Mouse (Mus musculus): Measurements from ENCODE around the gene Eml4. TPM values are rescaled to one million over a fixed set of nuclear protein-coding genes. Genes with fewer than 3 reads are reported as not detected.

The Eml4 gene
- polyA plus RNA-seq, 1 experiment from 2014 or later, result 52.6 TPM

DNA sequence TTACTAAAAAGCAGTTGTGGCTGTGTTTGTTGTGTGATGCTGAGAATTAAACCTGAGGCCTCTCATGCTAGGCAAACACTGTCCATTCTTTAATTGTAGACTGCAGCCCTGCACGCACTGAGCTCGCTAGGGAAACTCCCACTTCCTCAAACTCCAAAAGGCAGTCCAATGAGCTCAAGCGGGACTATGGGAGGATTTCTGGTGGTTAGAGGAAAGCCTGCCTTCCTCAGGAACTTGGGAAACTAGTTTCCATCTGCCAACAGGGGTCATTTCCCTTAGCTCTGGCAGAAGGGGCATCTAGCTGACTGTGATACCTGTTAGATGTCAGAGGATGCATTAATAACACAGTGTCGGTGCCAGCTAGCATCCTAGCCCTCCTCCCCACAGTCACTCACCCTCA lies 79.9 kb downstream of the Eml4 start:
- no peaks in the 10 kb centered on the region for H3K9me3 ChIP-seq
- no peak overlapping the region for H3K27ac ChIP-seq
- 88% methylated on average over 4 of the region's 4 CpGs for WGBS
- ATAC-seq (ENCODE audit: low FRiP score, low read depth), result no peak
- H3K36me3 ChIP-seq, result 0 out of 2 replicates have a peak, but pooled peaks cover 4% of the 10 kb centered on the region
- H3K4me2 ChIP-seq (replicated peaks), result no peak overlapping the region
- H3K4me1 ChIP-seq, result no peaks in the 10 kb centered on the region
- H3K27me3 ChIP-seq (replicated peaks), result no peaks in the 10 kb centered on the region
- H3K9ac ChIP-seq, result no peak overlapping the region
- no peak overlapping the region for H3K4me3 ChIP-seq

DNA sequence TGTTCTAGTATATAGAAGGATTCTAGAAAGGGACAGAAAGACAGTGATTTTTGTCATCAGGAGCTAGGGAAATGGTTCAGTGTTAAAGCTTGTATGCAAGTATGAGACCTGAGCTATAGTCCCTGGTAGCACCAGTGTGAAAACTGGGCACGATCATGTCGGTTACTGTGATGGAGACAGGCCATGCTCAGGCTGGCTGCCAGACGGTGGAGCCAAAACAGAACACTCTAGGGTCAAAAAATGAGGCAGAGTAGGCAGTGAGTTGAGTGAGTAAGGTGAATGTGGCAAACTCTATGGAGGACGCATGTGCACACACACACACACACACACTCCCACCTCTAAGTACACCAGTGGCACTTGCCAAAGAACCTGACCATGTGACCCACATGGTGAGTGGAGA lies 92.7 kb downstream of the Eml4 start:
- H3K9me3 ChIP-seq, result no peaks in the 10 kb centered on the region
- no peak overlapping the region for H3K9ac ChIP-seq
- no peak overlapping the region for H3K27ac ChIP-seq
- no peaks in the 10 kb centered on the region for H3K4me1 ChIP-seq
- no peaks in the 10 kb centered on the region for H3K27me3 ChIP-seq (replicated peaks)
- no peak overlapping the region for H3K4me2 ChIP-seq (replicated peaks)
- no peak for ATAC-seq (ENCODE audit: low FRiP score, low read depth)
- no peak overlapping the region for H3K4me3 ChIP-seq
- peaks cover 18% of the 10 kb centered on the region for H3K36me3 ChIP-seq
- 90% methylated on average over 4 of the region's 4 CpGs for WGBS

DNA sequence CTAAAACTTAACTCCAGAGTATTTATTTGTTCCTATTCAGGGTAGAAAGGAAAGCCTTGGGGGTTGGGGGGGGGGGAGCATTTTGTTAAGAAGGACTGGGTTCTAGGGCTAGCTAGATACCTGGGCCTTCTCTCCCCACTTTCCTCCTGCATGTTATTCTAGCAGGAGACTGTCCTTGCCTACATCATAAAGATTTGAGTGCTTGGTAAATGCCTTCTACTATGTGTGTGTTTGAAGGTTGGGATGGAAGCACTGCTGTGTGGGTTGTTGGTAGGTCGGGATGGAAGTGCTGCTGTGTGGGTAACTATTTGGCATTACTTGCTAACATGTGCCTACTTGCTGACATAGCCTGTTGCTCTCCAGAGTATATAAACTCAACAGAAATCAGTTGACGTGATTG lies 98.9 kb downstream of the Eml4 start:
- no peaks in the 10 kb centered on the region for H3K4me1 ChIP-seq
- H3K9ac ChIP-seq, result no peak overlapping the region
- no peak for ATAC-seq (ENCODE audit: low FRiP score, low read depth)
- H3K4me2 ChIP-seq (replicated peaks), result no peak overlapping the region
- H3K27me3 ChIP-seq (replicated peaks), result no peaks in the 10 kb centered on the region
- H3K4me3 ChIP-seq, result no peak overlapping the region
- H3K27ac ChIP-seq, result no peak overlapping the region
- H3K9me3 ChIP-seq, result no peaks in the 10 kb centered on the region
- peaks cover 41% of the 10 kb centered on the region for H3K36me3 ChIP-seq
- 73% methylated on average over 2 of the region's 2 CpGs for WGBS

DNA sequence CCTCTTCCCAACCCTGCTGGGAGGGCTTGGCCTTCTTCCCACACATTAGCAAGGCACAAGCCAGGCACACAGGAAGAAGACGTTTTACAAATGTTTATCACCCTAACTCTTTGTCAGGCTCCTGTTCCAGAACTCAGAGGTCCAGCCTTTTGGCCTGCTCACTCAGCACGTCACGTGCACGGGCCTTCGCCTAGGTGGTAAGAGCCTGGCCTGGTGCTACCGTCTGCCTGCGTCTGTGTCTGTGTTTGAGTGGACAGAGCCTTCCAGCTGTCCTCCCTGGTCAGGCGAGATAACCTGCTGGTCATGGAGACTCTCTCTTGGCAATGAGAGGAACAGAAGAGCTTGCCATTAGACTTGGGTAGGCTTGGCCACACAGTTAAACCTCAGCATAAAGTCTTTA lies 100.6 kb downstream of the Eml4 start:
- Histone ChIP-seq H3K9me3 (no peaks in the 10 kb centered on the region), H3K4me3 (no peak overlapping the region), H3K9ac (no peak overlapping the region), H3K4me1 (no peaks in the 10 kb centered on the region), H3K36me3 (peaks cover 54% of the 10 kb centered on the region), H3K27ac (no peak overlapping the region), H3K4me2 (replicated peaks) (no peak overlapping the region), H3K27me3 (replicated peaks) (no peaks in the 10 kb centered on the region)
- WGBS, result 90% methylated on average over 8 of the region's 8 CpGs
- no peak for ATAC-seq (ENCODE audit: low FRiP score, low read depth)

DNA sequence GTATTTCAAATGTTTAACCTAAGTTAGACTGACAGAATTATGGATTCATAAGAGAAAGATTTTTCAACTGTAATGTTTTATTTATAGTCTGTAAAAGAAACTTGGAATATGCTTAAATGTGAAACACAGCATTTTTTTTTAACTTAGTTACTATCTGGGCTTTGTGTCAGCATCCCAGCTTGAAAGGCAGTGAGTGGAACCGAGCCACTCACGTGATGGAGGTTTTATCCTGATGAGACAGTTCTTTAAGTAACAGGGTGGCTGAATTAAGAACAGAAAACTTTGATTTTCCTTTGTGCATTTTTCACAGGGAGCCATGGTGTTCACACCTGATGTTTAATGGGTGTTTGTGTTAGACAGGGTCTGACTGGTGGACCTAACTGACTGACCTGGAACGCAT lies 101.1 kb downstream of the Eml4 start:
- Histone ChIP-seq H3K9me3 (no peaks in the 10 kb centered on the region), H3K4me3 (no peak overlapping the region), H3K27me3 (replicated peaks) (no peaks in the 10 kb centered on the region), H3K9ac (no peak overlapping the region), H3K36me3 (peaks cover 56% of the 10 kb centered on the region), H3K27ac (no peak overlapping the region), H3K4me1 (no peaks in the 10 kb centered on the region), H3K4me2 (replicated peaks) (no peak overlapping the region)
- WGBS, result 98% methylated on average over 3 of the region's 3 CpGs
- no peak for ATAC-seq (ENCODE audit: low FRiP score, low read depth)

DNA sequence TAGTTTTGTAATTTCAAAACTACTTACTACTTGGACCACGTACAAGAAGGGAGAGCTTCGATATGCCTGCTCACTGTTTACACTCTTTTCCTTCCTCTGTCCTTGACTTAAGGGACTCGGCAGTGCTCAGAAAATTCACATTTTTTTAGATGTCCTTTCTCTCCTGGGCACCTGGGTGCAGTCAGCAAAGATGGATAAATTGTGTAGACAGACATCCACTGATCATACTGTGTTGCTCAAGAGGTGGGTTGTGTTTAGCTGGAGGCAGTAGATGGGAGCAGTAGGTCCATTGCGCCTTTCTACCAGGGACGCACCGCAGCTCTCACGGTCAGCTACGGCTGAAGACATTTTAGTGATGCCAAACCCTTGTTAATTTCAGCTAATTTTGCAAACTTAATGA lies 101.7 kb downstream of the Eml4 start:
- no peak overlapping the region for H3K4me3 ChIP-seq
- no peak overlapping the region for H3K4me2 ChIP-seq (replicated peaks)
- H3K9ac ChIP-seq, result no peak overlapping the region
- ATAC-seq (ENCODE audit: low FRiP score, low read depth), result no peak
- H3K27ac ChIP-seq, result no peak overlapping the region
- H3K27me3 ChIP-seq (replicated peaks), result no peaks in the 10 kb centered on the region
- 96% methylated on average over 8 of the region's 8 CpGs for WGBS
- H3K4me1 ChIP-seq, result no peaks in the 10 kb centered on the region
- peaks cover 54% of the 10 kb centered on the region for H3K36me3 ChIP-seq
- no peaks in the 10 kb centered on the region for H3K9me3 ChIP-seq

DNA sequence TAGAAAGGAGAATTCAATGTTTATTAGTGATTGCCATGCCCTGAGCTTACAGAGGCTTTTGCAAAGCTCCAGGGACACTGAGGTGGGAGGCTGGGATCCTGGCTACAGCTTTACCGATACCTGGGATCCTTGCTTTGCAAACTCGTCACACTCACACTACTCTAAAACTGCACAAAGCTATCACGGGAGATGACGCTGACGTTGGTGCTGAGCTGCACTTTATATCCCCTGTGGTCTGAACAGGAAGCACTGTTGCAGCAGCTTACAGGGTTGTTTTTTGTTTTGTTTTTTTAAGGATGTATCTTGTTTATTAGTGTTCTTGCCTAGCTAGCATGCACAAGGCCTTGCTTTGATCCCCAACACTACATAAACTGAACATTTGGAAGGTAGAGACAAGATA lies 102.9 kb downstream of the Eml4 start:
- Histone ChIP-seq H3K4me1 (no peaks in the 10 kb centered on the region), H3K36me3 (peaks cover 66% of the 10 kb centered on the region), H3K9me3 (no peaks in the 10 kb centered on the region), H3K9ac (no peak overlapping the region), H3K4me2 (replicated peaks) (no peak overlapping the region), H3K27ac (no peak overlapping the region), H3K27me3 (replicated peaks) (no peaks in the 10 kb centered on the region), H3K4me3 (no peak overlapping the region)
- 92% methylated on average over 5 of the region's 5 CpGs for WGBS
- no peak for ATAC-seq (ENCODE audit: low FRiP score, low read depth)

DNA sequence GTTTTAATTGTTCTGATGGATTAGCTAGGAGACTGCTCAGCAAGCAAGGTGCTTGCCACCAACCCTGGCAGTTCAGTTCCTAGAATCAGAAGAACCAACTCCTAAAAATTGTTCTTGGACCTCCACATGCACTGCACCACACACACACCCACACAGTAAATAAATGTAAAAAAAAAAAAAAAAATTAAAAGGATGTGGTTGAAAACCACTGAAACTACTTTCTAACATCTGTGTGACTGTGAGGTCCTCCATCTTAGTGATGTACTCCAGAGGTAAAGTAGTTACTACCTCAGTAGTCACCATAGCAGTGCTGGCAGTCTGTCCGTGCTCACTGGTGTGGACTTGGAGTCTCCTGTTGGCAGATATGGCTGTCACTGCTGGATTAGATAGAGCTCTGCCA lies 106.5 kb downstream of the Eml4 start:
- WGBS, result 92% methylated on average over 1 of the region's 1 CpGs
- H3K27me3 ChIP-seq (replicated peaks), result no peaks in the 10 kb centered on the region
- no peak for ATAC-seq (ENCODE audit: low FRiP score, low read depth)
- H3K4me1 ChIP-seq, result no peaks in the 10 kb centered on the region
- H3K27ac ChIP-seq, result no peak overlapping the region
- H3K36me3 ChIP-seq, result peaks cover 62% of the 10 kb centered on the region
- H3K9ac ChIP-seq, result no peak overlapping the region
- no peaks in the 10 kb centered on the region for H3K9me3 ChIP-seq
- H3K4me3 ChIP-seq, result no peak overlapping the region
- H3K4me2 ChIP-seq (replicated peaks), result no peak overlapping the region

DNA sequence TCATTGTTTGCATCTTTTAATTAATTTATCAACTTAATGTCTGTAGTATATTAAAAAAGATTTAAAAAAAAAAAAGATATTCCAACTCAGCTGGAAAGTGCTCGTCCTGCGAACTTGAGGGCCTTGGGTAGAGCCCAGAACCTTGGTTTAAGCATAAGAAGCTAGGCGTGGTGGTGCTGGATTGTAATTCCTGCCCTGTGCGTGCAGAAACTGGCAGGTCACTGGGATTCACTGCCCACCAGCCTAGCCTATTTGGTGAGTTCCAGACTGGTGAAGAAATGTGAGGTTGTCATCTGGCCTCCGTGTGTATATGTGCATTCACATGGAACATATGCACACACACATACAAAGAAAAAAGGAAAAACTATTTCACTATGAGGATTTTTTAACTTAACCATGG lies 115.2 kb downstream of the Eml4 start:
- H3K9ac ChIP-seq, result no peak overlapping the region
- no peaks in the 10 kb centered on the region for H3K27me3 ChIP-seq (replicated peaks)
- H3K9me3 ChIP-seq, result no peaks in the 10 kb centered on the region
- H3K27ac ChIP-seq, result no peak overlapping the region
- no peak for ATAC-seq (ENCODE audit: low FRiP score, low read depth)
- peaks cover 41% of the 10 kb centered on the region for H3K36me3 ChIP-seq
- H3K4me1 ChIP-seq, result no peaks in the 10 kb centered on the region
- WGBS, result 92% methylated on average over 5 of the region's 5 CpGs
- H3K4me2 ChIP-seq (replicated peaks), result no peak overlapping the region
- H3K4me3 ChIP-seq, result no peak overlapping the region

DNA sequence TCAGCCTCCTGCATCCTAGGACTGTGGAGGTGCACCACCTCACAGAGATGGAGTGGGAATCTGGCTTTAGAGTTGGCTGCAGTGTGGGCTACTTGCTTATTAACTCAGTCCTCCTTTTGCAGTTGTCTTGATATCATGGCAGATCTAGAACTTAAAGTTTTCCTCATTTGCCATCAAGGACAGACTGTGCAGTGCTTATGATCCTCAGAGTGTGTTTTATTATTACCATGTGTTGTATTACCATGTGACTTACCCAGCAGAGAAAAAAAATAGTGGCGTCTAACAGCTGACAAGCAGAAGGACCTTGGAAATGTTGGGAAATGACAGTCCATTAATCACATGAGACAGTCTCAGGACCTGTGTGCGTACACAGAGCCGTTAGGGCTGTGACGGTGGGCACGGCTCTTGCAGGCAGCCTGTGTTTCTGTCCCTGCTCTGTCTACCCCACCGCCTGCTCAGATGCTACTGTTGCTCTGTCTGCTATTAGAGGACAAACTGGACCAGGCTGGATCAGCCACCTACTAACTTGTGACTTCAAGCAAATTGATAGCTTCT lies 116.0 kb downstream of the Eml4 start:
- no peak for ATAC-seq (ENCODE audit: low FRiP score, low read depth)
- Histone ChIP-seq H3K27me3 (replicated peaks) (no peaks in the 10 kb centered on the region), H3K9me3 (no peaks in the 10 kb centered on the region), H3K4me1 (no peaks in the 10 kb centered on the region), H3K36me3 (peaks cover 35% of the 10 kb centered on the region; the same call in 1 of the 2 replicates), H3K4me2 (replicated peaks) (no peak overlapping the region), H3K9ac (no peak overlapping the region), H3K27ac (no peak overlapping the region), H3K4me3 (no peak overlapping the region)
- 72% methylated on average over 6 of the region's 6 CpGs for WGBS

DNA sequence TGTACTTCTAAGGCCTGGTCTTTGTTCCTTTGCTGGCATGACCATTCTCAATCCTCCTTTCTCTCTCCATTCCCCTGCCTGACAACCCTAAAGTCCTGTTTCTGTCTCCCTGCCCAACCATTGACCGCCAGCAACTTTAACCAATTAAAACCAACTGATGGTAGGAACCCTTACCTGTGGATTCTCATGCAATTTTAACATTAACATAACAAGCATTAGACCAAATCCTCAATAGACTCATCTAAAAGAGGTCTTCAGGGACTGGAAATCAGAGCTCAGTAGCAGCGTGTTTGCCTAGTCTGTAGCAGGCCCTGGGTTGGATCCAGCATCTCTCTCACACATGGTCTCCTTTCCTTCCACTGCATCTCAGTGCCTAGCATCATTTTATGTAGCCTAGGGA lies 118.9 kb downstream of the Eml4 start:
- Histone ChIP-seq H3K36me3 (peaks cover 43% of the 10 kb centered on the region), H3K4me3 (no peak overlapping the region), H3K9ac (no peak overlapping the region), H3K4me1 (no peaks in the 10 kb centered on the region), H3K27me3 (replicated peaks) (no peaks in the 10 kb centered on the region), H3K27ac (no peak overlapping the region), H3K9me3 (no peaks in the 10 kb centered on the region), H3K4me2 (replicated peaks) (no peak overlapping the region)
- ATAC-seq (ENCODE audit: low FRiP score, low read depth), result no peak
- WGBS, result 90% methylated on average over 2 of the region's 2 CpGs

DNA sequence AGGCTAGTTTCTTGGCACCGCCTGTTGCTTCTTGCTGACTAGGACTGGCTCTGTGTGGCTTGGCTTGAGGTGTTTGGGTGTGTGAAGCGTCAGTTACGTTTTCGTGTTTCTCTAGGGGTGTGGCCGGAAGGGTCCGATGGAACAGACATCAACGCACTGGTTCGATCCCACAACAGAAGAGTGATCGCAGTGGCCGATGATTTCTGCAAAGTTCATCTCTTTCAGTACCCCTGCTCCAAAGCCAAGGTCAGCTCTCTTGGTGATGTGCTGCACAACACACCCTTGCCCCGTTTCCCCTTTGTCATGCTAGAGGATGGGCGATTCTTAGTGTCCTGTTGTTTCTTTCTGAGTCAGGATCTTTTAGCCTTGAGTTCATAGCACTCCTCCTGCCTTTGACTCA lies 126.4 kb downstream of the Eml4 start:
- Histone ChIP-seq H3K9me3 (no peaks in the 10 kb centered on the region), H3K36me3 (peaks cover 78% of the 10 kb centered on the region), H3K4me3 (no peak overlapping the region), H3K27me3 (replicated peaks) (no peaks in the 10 kb centered on the region), H3K4me2 (replicated peaks) (no peak overlapping the region), H3K4me1 (no peaks in the 10 kb centered on the region), H3K27ac (no peak overlapping the region), H3K9ac (no peak overlapping the region)
- ATAC-seq (ENCODE audit: low FRiP score, low read depth), result no peak
- WGBS, result 95% methylated on average over 12 of the region's 12 CpGs

DNA sequence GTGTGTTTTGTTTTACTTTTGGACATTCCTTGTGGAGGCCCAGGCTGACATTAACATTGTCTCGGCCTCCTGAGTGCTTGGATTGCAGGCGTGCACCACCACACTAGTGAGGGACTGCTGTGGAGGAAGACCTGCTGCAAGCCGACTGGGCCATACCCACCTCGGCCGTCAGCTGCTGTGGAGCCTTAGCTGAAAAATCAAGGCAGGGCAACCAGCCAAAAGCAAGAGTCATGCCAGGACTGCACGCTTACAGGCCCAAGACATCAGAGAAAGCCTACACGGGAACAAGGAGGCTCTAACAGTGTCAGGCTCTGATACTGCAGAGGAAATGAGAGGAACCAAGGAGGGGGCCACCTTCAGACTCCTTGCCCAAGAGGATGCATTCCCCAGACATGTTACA lies 130.8 kb downstream of the Eml4 start:
- Histone ChIP-seq H3K9ac (no peak overlapping the region), H3K27ac (no peak overlapping the region), H3K4me2 (replicated peaks) (no peak overlapping the region), H3K36me3 (peaks cover 44% of the 10 kb centered on the region), H3K4me3 (no peak overlapping the region), H3K27me3 (replicated peaks) (no peaks in the 10 kb centered on the region), H3K4me1 (no peaks in the 10 kb centered on the region), H3K9me3 (no peaks in the 10 kb centered on the region)
- ATAC-seq (ENCODE audit: low FRiP score, low read depth), result no peak
- WGBS, result 94% methylated on average over 7 of the region's 7 CpGs
